Mouse (Mus musculus) urinary bladder, postnatal 14 days (tissue): ENCODE data around the gene Mus81.

ENCODE experiments used
- DNase-seq: peaks from one replicate; pipeline ENCODE4 v3.0.0; 2021; ENCODE audit warnings: low spot score

Gene Mus81

DNA sequence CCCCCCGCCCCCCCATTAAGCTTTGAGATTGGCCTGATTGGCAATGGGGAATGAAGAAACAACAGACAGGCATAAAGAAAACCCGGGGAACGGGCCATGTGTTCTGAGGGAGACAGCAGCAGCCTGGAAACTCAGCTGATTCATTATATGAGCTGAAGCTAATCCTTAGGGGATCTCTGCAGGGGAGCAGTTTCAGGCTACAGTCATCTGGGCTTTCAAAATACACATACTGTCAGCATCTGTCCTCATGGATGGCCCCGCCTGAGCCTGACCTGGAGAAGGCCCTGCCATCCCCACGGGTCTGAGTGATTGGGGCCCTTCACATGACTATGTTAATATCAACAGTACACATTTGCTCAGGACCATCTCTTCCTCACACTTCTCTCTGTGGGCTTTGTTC is 16.4 kb downstream of the Mus81 start:
- no peak for DNase-seq

DNA sequence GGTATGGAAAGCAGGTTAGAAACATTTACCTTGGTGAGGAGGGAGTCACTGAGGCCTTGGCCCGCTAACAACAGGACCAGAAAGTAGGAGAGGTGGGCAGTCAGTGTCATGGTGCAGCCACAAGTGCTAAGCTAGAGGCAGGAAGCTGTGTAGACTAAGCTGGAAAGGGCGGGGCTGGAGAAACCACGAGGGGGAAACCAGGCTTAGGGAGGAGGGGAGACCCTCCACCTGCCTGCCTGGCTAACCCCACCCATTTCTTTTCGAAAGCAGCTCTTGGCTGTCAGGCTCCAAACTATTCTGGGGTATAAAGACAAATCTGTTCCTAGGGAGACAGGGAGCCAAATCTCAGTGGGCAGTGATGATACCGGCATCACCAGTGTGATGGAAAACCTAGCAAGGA is 19.8 kb downstream of the Mus81 start, which contains the start of gene Ctsw:
Gene Ctsw, minus strand, starts transcription at position 134 of the 400 bp plus-strand sequence.
- DNase-seq = no peak

DNA sequence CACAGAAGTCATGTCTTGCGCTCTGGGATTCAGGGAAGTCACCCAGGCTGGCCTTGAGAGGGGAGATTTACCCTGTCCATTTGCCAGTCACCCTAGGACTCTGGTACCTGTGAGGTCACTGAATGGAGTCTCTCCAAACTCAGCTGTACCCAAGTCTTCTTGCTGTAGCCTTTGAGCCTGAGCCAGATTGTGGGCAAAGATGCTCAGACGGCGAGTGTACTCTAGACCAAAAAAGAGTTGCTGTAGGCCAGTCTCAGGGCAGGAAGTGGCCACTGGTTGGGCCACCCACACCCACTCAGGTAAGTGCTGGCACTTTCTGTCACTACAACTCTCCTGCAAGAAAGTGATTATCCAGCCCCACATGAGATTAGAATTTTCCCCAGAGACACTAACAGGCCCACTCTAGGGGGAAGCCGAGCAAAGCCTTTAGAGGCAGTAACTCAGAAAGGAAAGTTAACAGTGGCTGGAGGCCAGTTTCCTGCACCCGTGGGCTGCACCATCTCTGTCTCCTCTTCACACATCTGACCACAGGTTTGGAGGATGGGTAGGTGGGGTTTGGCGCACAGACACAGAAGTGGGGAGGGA is 21.2 kb downstream of the Mus81 start:
- DNase-seq = no peak

DNA sequence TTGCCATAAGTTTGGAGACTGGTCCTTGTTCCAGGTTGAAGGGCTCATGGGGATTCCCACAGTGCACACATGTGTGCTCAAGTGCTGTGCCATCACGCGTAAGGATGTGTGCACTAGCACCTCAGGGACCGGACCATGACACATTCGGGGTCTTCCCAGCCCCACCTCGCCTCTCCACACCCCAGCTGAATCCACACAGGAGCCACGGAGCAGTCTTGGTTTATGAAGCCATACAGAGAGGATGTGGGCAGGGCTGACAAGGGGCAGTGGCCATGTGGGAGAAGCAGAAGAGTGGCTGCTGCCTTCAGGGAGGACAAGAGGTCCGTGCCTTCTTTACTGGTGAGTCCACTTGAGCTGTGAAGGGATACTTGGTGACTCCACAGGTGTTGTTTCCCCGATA is 23.2 kb downstream of the Mus81 start:
- no peak for DNase-seq

DNA sequence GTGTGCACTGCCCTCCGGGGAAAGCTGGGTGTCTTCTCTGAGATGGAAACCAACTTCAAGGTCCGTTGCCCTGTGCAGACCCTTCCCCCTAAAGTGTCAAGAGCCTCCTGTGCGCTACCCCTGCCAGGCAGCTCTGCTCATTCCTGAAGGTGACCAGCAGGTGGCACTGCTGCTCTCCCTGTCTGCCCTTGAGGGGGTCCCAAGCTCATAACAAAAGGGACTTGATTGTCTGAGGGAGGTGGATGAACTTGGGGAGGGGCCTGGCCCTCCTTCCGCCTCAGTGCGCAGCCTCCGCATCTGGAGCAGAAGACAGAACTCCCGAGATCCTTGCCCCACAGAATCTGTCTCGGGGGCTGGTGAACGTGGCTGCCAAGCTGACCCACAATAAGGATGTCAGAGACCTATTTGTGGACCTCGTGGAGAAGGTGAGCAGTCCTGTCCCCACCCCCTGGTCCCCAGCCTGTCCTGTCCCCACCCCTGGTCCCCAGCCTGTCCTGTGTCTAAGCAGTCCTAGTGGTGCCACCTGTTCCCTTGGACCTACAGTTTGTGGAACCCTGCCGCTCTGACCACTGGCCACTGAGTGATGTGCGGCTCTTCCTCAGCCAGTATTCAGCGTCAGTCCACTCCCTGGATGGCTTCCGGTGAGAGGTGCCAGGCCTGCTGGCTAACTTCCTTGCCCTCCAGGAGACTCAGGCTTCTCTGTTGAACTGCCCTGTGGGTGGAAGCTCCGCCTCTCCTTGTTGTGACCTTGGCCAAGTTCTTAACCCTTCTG is 24.2 kb downstream of the Mus81 start:
- DNase-seq = peak; percentile 42

DNA sequence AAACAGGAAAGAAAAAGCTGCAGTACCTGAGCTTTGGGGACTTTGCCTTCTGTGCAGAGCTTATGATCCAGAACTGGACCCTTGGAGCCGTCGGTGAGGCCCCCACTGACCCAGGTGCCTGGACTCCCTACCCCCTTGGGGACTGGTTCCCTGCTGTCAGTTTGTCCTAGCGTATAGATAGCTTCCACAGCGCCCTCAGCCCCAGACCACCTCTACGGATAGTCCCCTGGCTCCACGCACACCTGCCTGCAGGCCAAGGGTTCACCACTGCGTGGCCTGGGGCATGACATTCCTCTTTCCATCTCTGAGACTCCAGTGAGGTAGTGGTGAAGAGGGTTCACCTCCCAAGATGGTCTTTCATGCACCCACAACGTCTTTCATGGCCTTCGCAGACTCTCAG is 25.0 kb downstream of the Mus81 start:
- no peak for DNase-seq

DNA sequence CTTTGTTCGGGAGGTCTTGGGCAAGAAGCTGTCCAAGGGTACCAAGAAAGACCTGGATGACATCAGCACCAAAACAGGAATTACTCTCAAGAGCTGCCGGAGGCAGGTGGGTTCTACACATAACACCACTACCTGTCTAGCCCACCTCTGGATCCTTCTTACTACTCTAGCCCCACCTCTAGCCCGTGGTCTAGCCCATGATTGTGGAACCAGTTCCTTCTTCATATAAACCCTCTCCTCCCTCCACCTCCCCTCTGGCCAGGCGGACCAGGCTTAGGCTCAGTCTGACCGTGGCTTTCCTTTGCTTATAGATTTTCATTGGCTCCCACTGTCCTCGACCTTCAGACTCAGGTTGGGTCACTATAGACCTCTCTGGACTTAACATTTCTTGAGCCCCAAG is 26.8 kb downstream of the Mus81 start:
- no peak for DNase-seq

DNA sequence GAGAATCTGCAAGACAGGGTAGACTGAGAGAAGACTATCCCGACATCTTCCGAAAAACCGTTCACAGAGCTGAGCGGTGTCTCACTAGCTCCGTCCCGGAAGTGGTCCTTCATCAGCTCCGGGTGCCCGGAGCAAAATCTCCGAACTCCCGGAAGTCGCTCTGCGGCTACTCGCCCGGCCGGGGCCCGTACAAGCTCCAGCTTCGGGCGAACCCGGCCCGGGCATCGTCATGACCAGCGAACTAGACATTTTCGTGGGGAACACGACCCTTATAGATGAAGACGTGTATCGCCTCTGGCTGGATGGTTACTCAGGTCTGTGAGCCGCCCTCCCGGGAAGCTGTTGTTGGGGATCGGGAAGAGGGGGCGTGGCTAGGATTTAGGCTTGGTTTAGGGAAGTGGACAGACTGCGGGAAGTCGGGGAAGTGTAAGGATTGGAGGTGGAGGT is 27.7 kb downstream of the Mus81 start, which contains the start of gene Fibp:
Gene Fibp, plus strand, starts transcription at position 151 of the 447 bp plus-strand sequence.
- DNase-seq = peak; percentile 91

DNA sequence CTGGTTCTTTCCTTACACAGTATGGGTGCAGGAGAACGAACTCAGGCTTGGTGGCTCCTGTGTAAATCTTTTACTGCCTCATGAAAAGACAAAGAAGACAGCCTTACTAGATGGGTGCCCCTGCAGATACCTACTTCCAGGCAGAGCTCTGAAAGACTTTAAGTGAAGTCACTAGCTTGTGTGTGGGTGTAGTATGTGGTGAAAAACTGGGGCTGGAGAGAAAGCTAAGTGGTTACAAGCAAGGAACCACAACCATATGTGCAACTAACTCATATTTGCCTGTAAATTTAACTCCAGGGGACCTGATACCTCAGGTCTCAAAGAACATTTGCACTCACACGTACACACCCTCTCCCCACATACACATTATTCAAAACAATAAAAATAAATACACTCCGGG is 28.3 kb downstream of the Mus81 start:
- DNase-seq = no peak

DNA sequence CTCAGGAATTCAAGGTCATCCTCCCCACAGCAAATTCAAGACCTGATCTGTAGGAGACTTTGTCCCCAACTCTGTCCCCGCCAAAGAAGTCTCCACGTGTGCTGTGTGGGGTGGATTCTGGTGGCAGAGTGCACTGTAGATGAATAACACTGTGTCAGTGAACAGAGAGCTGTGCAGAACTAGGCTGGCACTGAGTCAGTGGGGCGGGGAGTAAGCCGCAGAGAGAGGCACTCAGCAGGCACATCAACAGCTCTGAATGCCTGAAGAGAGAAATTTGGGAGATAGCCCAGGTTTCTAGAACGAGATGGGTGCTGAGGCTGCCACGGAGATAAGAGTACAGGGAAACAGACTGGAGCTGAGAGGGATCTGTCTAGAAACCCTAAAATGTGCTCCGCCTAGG is 29.2 kb downstream of the Mus81 start:
- DNase-seq = no peak

DNA sequence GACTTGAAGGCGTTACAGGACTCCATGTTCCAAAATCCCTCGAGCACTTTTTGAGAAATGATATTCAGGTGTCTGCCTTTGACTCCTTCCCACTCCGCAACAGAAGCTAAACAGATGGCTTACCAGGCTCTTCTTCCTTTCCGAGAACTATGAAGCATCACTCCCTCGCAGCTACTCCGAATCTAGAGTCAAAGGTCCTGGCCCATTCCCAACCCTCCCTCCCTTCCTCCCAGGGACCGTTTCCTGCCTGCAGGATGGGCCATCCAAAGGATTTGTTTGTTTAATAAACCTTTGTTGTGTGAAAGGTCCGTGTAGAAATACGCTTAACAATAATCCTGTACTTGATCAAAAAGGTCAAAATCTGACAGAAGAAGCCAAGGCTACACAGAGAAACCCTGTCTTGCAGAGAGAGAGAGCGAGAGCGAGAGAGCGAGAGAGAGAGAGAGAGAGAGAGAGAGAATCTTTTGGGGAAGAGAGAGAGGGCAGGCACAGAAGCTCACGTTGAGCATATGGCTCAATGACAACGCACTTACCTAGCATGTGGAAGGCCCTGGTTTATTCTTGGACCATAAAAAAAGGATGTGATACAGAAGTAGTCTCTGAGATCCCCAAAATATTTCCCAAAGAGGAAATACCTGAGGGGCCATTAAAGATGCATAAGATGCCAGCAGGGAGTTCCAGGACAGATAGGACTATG is 30.3 kb downstream of the Mus81 start, which contains the start of gene Ccdc85b:
Gene Ccdc85b, minus strand, starts transcription at position 149 of the 697 bp plus-strand sequence.
- DNase-seq = no peak

DNA sequence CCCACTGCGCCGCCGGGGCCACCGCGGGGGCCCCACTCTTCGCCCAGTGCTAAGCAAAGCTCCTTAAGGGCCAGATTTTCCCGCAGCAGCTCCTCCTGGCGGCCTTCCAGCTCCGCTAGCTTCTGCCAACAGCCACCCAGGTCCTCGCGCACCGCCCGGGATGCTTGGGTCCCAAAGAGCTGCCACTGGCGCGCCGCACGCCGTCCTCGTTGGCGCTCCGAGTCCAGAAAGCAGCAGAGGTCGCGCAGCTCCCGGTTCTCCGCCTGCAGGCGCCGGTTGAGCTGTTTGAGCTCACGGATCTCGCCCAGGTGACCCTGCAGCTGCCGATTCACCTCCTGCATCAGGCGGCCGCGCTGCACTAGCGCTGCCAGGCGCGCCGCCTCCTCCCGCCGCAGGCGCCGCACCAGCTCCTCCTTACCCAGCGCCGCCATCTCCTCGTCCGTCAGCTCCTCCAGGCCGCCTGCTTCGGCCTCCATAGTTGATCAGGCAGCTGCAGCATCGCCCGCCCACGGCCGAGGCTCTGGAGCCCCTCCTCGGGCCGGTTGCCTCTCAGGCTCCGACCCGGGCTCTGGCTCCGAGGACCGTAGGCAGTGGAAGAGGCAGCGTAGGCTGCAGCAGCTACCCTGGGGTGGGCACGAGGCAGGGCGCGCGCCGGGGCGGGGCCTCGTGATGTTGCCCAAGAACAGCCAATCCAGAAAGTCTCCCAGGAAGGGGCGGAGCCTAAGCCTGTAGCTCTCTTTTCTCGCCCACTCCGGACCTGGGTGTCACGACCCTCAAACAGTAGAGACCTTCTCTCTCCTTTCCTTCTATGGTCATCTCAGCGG is 31.1 kb downstream of the Mus81 start:
- DNase-seq = peak; percentile 95

DNA sequence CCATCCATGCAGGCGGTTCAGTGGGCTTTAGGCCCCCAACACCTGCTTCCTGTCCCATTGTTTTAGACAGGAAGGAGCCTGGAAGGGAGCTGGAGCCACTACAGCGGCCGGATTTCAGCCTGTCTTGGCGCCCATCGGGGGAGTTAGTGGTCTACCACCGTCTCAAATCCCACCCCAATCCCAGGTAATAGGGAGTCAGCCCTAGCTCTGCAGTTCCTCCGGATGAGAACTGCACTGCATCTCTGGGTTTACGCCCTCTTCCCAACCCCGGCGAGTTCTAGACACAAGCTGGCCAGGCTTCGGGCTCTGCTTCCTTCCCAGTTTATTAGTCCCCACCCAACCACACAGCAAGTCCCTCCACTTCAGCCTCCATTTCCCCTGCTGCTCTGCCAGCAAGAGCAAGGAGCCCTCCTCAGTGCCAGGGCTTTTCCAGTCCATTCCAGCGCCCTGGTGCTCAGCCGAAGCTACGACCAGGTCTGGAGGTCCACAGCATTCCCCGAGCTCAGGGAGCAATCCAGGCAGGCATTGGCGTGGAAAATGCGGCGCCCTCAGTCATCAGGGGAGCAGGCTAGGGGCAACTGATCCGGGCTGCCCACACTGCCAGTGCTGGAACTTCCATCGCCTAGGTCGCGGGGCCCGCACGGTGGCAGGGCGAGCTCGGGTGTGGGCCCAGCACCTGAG is 31.8 kb downstream of the Mus81 start:
- DNase-seq = no peak

DNA sequence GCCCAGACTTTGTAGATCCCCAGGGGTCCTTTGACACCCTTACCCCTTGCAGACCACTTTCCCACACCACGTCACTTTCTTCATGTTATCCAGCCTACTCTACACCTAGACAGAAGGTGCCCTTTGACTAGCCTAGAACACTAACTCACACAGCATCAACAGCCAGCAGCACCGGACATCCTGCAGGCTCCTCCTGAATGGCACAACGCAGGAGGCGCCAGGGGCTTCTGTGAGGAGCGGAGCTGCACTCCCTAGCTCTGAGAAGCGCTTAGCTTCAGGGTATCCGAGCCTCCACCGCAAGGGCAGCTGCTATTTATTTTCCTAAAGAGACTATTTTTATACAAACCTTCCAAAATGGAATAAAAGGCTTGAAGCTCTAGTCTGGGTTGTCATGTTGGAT is 32.6 kb downstream of the Mus81 start:
- DNase-seq = no peak

DNA sequence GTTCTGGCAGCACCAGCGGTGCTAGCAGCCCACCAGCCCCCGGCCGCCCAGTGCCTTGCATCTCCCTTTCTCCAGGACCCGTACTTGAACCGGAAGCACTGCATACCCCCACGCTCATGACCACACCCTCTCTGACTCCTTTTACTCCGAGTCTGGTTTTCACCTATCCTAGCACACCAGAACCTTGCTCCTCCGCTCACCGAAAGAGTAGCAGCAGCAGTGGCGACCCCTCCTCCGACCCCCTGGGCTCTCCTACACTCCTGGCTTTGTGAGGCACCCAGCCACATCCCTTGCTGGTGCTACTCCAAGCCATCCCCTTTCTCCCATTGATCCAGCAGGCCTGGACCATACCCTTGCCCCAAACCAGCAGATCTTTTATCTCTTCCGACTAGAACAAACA is 33.2 kb downstream of the Mus81 start:
- DNase-seq = no peak

DNA sequence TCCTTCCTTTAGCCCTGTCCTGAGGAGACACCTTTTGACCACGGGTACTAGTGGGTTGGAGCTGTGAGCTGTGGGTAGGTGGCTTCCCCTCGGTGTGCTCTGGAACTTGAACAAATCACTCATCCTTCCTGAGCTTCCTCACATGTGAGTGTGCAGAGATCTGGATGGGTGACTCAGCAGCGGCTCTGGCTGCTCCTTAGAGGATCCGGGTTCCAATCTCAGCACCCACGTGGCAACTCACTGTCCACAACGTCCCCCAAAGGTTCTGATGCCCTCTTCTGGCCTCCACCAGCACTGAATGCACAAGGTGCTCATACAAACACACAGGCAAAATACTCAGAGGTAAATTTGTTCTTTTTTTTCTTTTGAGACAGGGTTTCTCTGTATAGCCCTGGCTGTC is 36.4 kb downstream of the Mus81 start:
- DNase-seq = no peak

DNA sequence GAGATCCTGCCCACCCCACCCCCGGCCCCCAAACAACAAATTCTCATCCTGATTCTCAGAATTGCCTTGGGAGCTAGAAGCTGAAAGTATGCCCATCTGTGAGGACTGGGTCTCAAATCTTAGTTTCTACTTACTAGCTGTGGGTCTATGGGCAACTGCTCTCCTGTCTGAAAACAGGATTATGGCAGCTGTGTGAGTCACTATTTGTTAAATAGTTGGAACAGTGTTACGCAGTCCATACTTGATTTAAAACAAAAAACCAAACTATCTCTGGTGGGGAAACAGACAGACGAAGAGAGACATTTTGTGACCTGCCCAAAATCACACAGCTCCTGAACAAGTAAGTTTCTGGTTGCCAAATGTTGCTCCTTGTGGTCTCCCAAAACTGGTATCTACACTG is 38.5 kb downstream of the Mus81 start:
- DNase-seq = no peak

DNA sequence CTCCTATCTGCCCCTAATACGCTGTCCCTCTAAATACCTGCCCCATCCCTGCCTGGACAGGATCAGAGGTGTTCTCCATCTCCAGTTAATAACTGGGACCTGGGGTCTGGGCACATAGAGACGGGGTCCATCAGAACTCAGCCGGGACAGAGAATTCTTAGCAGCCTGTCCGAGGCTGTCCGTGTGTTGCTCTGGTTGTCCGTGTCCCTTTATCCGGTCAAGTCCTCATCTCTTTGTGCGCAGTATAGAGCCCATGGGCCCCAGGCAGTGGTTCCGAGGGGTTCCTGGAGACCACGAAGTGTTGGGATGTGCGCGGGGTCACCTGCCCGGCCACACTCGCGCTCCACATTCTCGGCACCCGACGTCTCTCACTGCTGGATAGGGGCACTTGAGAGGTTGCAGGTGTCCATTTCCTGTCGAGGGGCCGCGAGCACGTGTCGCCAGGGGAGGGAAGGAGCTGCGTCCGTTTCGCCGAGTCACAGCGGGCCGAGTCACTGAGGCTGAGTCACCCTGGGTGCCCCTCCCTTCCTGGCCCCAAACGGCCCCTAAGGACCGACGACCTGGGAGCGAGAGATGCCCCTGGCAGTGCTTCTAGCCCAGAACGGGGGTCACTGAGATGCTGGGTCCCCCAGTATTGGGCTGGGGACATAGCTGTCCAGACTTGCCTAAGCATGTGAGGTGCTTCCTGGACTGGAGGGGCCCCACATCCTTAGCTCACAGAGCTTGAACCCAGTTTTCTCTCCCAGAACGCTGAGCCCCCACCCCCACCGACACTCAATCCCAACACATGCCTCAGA is 39.6 kb downstream of the Mus81 start:
- no peak for DNase-seq

DNA sequence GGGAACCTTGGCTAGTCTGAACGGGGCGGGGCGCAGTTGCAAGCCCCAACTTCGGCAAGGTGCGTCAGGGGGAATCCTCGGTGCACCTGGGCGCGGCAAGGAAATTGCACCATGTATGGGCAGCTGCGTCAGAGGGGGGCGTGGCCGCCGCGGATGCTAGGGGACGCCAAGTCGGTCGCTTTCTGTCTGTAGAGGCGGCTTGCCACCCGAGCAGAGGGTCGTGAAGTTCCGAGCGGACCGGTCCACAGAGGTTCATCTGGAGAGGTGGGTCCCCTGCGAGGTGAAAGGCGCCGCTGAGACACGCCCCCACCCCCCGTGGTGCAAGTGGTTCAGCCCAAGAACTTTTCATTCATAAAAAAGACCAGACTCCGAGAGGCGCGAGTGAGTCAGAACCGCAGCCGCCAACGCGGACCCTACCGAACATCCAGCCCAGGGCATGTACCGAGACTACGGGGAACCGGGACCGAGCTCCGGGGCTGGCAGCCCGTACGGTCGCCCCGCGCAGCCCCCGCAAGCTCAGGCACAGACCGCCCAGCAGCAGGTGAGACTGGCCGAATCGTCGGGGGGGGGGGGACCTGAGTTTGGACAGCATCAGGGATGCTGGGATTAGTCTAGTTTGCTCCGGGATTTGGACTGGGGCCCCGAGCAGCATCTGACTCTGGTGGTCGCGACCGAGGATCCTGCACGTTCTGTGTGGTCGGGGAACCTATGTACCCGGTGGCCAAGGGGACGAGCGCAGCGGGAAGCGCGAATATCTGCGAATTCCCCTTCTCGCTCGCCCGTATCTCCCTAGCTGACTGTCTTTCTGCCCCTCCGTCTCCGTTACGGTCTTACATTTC is 40.5 kb downstream of the Mus81 start, which contains the start of gene Fosl1:
Gene Fosl1, plus strand, starts transcription at position 33 of the 839 bp plus-strand sequence.
- peak; percentile 80 for DNase-seq

DNA sequence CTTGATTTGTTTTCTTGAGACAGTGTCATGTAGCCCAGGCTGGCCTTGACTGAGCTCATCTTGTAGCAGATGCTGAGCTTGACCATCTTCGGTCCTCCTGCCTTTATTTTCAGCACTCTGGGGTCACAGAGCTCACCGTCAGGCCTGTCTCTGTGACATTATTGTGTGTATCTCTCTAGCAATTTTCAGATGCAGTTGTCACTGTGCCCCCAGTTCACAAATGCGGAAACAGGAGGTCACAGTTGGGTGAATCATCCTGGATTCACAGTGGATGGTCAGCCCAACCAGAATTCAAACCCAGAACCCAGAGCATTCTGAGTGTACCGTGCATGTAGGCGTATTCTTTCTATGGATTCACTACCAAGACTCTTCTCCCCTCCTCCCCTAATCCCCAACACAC is 42.5 kb downstream of the Mus81 start:
- no peak for DNase-seq
